Mouse (Mus musculus): ENCODE results near the gene Il2rb. TPM values are rescaled to one million over a fixed set of nuclear protein-coding genes. Genes with fewer than 3 reads are reported as not detected.

The Il2rb gene
- polyA plus RNA-seq, 2 experiments, result 0.15 to 0.39 TPM

DNA sequence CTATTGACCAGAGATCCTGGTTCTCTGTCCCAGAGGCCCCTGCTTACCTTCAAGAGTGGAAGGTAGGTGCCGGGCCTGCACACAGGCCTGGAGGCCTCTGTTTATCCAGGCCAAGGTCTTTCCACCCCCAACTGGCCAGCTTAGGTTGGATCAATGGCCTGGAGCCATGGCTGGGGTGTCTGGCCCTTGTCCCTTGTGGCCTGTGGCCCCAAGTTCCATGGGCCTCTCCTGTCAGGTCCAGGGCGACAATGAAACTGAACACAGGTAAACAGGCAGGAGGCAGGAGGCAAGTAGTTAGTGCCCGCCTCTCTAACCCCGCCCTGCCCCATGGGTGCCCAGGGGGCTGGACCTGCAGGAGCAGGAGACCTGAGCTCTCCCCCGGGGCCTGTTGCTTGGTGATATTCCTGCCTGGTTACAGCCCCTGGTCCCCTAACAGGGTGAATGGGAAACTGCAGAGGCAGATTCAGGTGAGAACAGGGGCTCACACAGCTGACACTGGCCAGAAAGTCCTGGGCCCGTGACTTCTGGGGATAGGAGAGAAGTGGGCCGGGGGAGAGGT lies 26.6 kb downstream of the Il2rb start, which contains the start of gene Tmprss6:
Gene Tmprss6 (minus strand): TSS at position 256 of the 559 bp plus-strand sequence.
- H3K9ac ChIP-seq (ENCODE audit: low read depth, low read length, severe bottlenecking), result no peak within 1 kb of the TSS
- H3K4me3 ChIP-seq (replicated peaks; ENCODE audit: low read length), result no peak within 1 kb of the TSS
- no peaks in the 10 kb centered on the region for H3K36me3 ChIP-seq (ENCODE audit: control insufficient read depth, insufficient read depth, low read length)
- no peak within 1 kb of the TSS for H3K4me2 ChIP-seq (replicated peaks; ENCODE audit: low read depth, low read length, severe bottlenecking)
- no peaks in the 10 kb centered on the region for H3K4me1 ChIP-seq (ENCODE audit: control insufficient read depth, insufficient read depth, low read length)
- no peaks in the 10 kb centered on the region for H3K27me3 ChIP-seq (ENCODE audit: control insufficient read depth, insufficient read depth, low read length)
- H3K9me3 ChIP-seq (ENCODE audit: control insufficient read depth, low read length), result no peaks in the 10 kb centered on the region
- ATAC-seq (ENCODE audit: low FRiP score, low read depth), result no peak
- WGBS, result 78% methylated on average over 7 of the region's 7 CpGs
- no peak for TF ChIP-seq POLR2A (IDR thresholded peaks at IDR 0.05; ENCODE audit: borderline replicate concordance, extremely low read depth, insufficient read depth, insufficient read length)
- no peak for DNase-seq (ENCODE audit: low spot score)
- no peak within 1 kb of the TSS for H3K27ac ChIP-seq (replicated peaks; ENCODE audit: low read depth, low read length)

DNA sequence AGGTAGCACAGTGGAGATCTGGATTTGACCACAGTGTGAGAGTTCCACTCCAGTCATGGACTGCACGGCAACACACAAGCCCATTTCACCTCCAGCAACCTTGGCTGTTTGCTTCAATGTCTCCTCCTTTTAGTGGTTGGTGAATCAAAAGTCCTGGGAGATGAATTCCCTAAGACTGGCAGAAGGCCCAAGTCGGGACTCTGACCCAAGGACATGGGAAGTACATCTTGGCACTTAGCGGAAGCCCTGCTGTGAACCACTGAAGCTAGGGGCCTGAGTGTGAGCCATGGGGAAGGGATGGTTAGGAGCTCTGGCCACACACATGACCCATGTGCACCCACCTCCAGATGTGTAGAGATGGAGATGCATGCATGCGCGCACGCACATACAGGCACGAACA lies 27.5 kb downstream of the Il2rb start:
- Histone ChIP-seq H3K4me3 (replicated peaks; ENCODE audit: low read length) (no peak overlapping the region), H3K36me3 (ENCODE audit: control insufficient read depth, insufficient read depth, low read length) (no peaks in the 10 kb centered on the region), H3K9ac (ENCODE audit: low read depth, low read length, severe bottlenecking) (no peak overlapping the region), H3K27me3 (ENCODE audit: control insufficient read depth, insufficient read depth, low read length) (no peaks in the 10 kb centered on the region), H3K9me3 (ENCODE audit: control insufficient read depth, low read length) (no peaks in the 10 kb centered on the region), H3K4me2 (replicated peaks; ENCODE audit: low read depth, low read length, severe bottlenecking) (no peak overlapping the region), H3K4me1 (ENCODE audit: control insufficient read depth, insufficient read depth, low read length) (no peaks in the 10 kb centered on the region), H3K27ac (replicated peaks; ENCODE audit: low read depth, low read length) (no peak overlapping the region)
- no peak for DNase-seq (ENCODE audit: low spot score)
- ATAC-seq (ENCODE audit: low FRiP score, low read depth), result no peak
- no peak for TF ChIP-seq POLR2A (IDR thresholded peaks at IDR 0.05; ENCODE audit: borderline replicate concordance, extremely low read depth, insufficient read depth, insufficient read length)
- WGBS, result 90% methylated on average over 7 of the region's 7 CpGs

DNA sequence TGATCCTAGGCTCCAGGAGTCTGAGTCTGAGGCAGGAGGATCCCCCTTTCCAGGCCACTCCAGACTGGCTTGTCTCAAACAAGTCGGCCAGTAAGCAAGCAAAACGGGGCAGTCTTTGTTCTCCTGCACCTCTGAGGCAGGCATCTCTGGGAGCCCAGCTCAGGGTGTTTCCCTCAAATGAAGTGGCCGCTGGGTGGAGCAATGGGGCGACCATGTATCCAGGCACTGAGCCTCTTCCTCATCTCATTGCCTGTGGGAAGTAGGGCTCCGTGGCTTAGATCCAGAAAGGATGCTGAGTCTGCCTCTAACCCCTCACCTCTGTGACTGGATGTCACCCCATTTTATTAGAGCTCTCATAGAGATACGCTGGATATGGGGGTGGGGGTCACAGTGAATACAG lies 28.3 kb downstream of the Il2rb start:
- ATAC-seq (ENCODE audit: low FRiP score, low read depth) (no peak), DNase-seq (ENCODE audit: low spot score) (no peak)
- H3K4me1 ChIP-seq (ENCODE audit: control insufficient read depth, insufficient read depth, low read length), result no peaks in the 10 kb centered on the region
- H3K9ac ChIP-seq (ENCODE audit: low read depth, low read length, severe bottlenecking), result no peak overlapping the region
- no peaks in the 10 kb centered on the region for H3K27me3 ChIP-seq (ENCODE audit: control insufficient read depth, insufficient read depth, low read length)
- H3K4me3 ChIP-seq (replicated peaks; ENCODE audit: low read length), result no peak overlapping the region
- H3K36me3 ChIP-seq (ENCODE audit: control insufficient read depth, insufficient read depth, low read length), result no peaks in the 10 kb centered on the region
- no peak overlapping the region for H3K27ac ChIP-seq (replicated peaks; ENCODE audit: low read depth, low read length)
- 42% methylated on average over 6 of the region's 6 CpGs for WGBS
- TF ChIP-seq POLR2A (IDR thresholded peaks at IDR 0.05; ENCODE audit: borderline replicate concordance, extremely low read depth, insufficient read depth, insufficient read length), result no peak
- no peak overlapping the region for H3K4me2 ChIP-seq (replicated peaks; ENCODE audit: low read depth, low read length, severe bottlenecking)
- H3K9me3 ChIP-seq (ENCODE audit: control insufficient read depth, low read length), result no peaks in the 10 kb centered on the region

DNA sequence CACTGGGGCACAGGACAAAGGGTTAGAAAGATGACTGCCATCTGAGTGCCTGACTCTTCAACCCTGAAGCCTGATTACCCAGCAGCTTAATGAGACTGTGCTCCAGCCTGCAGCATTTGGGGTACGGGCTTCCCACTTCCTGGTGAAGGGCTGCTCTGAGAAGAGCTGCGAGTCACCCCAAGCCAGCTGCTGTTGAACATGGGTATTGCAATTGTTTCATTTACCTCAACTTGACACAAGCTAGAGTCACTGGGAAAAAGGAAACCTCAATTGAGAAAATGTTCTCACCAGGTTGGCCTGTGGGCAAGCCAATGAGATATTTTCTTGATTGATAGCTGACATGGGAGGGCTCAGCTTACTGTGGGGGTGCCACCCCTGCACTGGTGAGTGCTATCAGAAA lies 32.1 kb downstream of the Il2rb start:
- 50% methylated on average over 2 of the region's 2 CpGs for WGBS
- TF ChIP-seq POLR2A (IDR thresholded peaks at IDR 0.05; ENCODE audit: borderline replicate concordance, extremely low read depth, insufficient read depth, insufficient read length), result no peak
- no peaks in the 10 kb centered on the region for H3K36me3 ChIP-seq (ENCODE audit: control insufficient read depth, insufficient read depth, low read length)
- no peak overlapping the region for H3K27ac ChIP-seq (replicated peaks; ENCODE audit: low read depth, low read length)
- no peaks in the 10 kb centered on the region for H3K27me3 ChIP-seq (ENCODE audit: control insufficient read depth, insufficient read depth, low read length)
- no peak overlapping the region for H3K4me3 ChIP-seq (replicated peaks; ENCODE audit: low read length)
- no peaks in the 10 kb centered on the region for H3K9me3 ChIP-seq (ENCODE audit: control insufficient read depth, low read length)
- DNase-seq (ENCODE audit: low spot score), result no peak
- H3K4me1 ChIP-seq (ENCODE audit: control insufficient read depth, insufficient read depth, low read length), result no peaks in the 10 kb centered on the region
- ATAC-seq (ENCODE audit: low FRiP score, low read depth), result no peak
- H3K4me2 ChIP-seq (replicated peaks; ENCODE audit: low read depth, low read length, severe bottlenecking), result no peak overlapping the region
- no peak overlapping the region for H3K9ac ChIP-seq (ENCODE audit: low read depth, low read length, severe bottlenecking)

DNA sequence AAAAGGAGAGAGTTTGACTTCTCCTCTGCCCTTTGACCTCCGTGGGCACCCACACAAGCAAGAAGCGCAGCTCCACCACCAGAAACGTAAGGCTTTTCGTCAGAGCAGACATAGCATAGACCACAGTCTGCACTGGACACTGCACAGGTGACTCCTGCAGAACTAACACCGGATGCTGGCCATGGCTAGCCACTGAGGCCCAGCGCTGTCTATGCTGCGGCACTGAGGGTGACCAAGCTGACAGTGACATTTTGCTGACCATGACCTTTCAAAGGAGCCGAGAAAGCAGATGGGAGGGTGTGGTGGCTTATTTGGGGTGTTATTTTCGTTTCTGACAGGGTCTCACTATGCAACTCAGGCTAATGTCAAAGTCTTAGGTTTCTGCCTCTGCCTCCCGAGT lies 37.9 kb downstream of the Il2rb start:
- ATAC-seq (ENCODE audit: low FRiP score, low read depth) (no peak), DNase-seq (ENCODE audit: low spot score) (no peak)
- no peak overlapping the region for H3K4me2 ChIP-seq (replicated peaks; ENCODE audit: low read depth, low read length, severe bottlenecking)
- no peak for TF ChIP-seq POLR2A (IDR thresholded peaks at IDR 0.05; ENCODE audit: borderline replicate concordance, extremely low read depth, insufficient read depth, insufficient read length)
- no peak overlapping the region for H3K4me3 ChIP-seq (replicated peaks; ENCODE audit: low read length)
- H3K27ac ChIP-seq (replicated peaks; ENCODE audit: low read depth, low read length), result no peak overlapping the region
- H3K9ac ChIP-seq (ENCODE audit: low read depth, low read length, severe bottlenecking), result no peak overlapping the region
- no peaks in the 10 kb centered on the region for H3K9me3 ChIP-seq (ENCODE audit: control insufficient read depth, low read length)
- 73% methylated on average over 10 of the region's 10 CpGs for WGBS
- H3K27me3 ChIP-seq (ENCODE audit: control insufficient read depth, insufficient read depth, low read length), result no peaks in the 10 kb centered on the region
- H3K36me3 ChIP-seq (ENCODE audit: control insufficient read depth, insufficient read depth, low read length), result no peaks in the 10 kb centered on the region
- no peaks in the 10 kb centered on the region for H3K4me1 ChIP-seq (ENCODE audit: control insufficient read depth, insufficient read depth, low read length)

DNA sequence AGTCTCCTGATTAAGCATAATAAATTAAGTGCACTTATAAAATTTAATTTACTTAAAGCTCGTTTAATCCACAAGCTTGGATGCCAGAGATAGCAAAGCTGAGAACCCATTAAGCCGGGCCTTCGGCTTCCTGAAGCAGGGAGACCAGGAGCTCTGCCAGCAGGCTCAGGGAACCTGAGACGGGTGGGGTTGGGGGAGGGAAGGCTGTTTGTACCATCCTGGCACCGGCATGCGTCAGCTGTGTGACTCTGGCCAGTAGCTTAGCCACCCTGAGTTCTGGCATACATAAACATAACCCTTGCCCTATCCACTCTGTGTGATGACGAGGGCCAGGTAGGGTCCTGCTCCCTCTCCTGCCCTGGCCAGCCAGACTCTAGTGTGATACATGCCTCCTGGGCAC lies 39.0 kb downstream of the Il2rb start:
- no peak overlapping the region for H3K4me3 ChIP-seq (replicated peaks; ENCODE audit: low read length)
- WGBS, result 28% methylated on average over 7 of the region's 7 CpGs
- no peak overlapping the region for H3K4me2 ChIP-seq (replicated peaks; ENCODE audit: low read depth, low read length, severe bottlenecking)
- no peaks in the 10 kb centered on the region for H3K4me1 ChIP-seq (ENCODE audit: control insufficient read depth, insufficient read depth, low read length)
- no peaks in the 10 kb centered on the region for H3K27me3 ChIP-seq (ENCODE audit: control insufficient read depth, insufficient read depth, low read length)
- H3K27ac ChIP-seq (replicated peaks; ENCODE audit: low read depth, low read length), result no peak overlapping the region
- no peak for TF ChIP-seq POLR2A (IDR thresholded peaks at IDR 0.05; ENCODE audit: borderline replicate concordance, extremely low read depth, insufficient read depth, insufficient read length)
- H3K9ac ChIP-seq (ENCODE audit: low read depth, low read length, severe bottlenecking), result no peak overlapping the region
- no peak for ATAC-seq (ENCODE audit: low FRiP score, low read depth)
- H3K36me3 ChIP-seq (ENCODE audit: control insufficient read depth, insufficient read depth, low read length), result no peaks in the 10 kb centered on the region
- H3K9me3 ChIP-seq (ENCODE audit: control insufficient read depth, low read length), result no peaks in the 10 kb centered on the region
- DNase-seq (ENCODE audit: low spot score), result no peak

All from limb, embryonic 14.5 days (tissue).